11 mouse cellular contexts compared by ENCODE assay signal in genomic region chr10:68147730-68148129, GRCm38 (mm10).
DNase-seq lines count a peak whose midpoint lies in the region; ATAC-seq and TF ChIP-seq lines count a peak whose summit lies in the region.
"Had no signal": no experiment of that assay in that cellular context is flagged by ENCODE, and none has a peak within 500 bp of the region (broad histone marks: within the 10 kb centered on the region; RNA-seq: fewer than 3 reads in every experiment).

No protein-coding gene starts in this region.

- WGBS in kidney, adult 2 months: 76% methylated on average over 6 of the region's 6 CpGs
- 49% methylated on average over 6 of the region's 6 CpGs for WGBS in kidney, embryonic 14.5 days

- peak; percentile 60 for DNase-seq in kidney, adult 2 months
- peak; percentile 27 for DNase-seq in testis, postnatal 14 days (ENCODE audit: low spot score)
- DNase-seq in testis, postnatal 10 days (ENCODE audit: low spot score): no peak
- peak; percentile 34 to 72 for DNase-seq in kidney, postnatal 25 days
- DNase-seq in neural tube, embryonic 10.5 days (ENCODE audit: extremely low spot score, low spot score): no peak
- DNase-seq in yolk sac, embryonic 10.5 days (ENCODE audit: low spot score): no peak
- DNase-seq: adrenal gland, postnatal 36 days; midbrain, embryonic 14.5 days had no signal

- H3K4me1 ChIP-seq in kidney, adult 2 months (ENCODE audit: control insufficient read depth, insufficient read depth, low read length): peaks cover 22% of the 10 kb centered on the region
- peaks cover 16% of the 10 kb centered on the region for H3K4me1 ChIP-seq in kidney, embryonic 14.5 days (ENCODE audit: control insufficient read depth, insufficient read depth, low read length)

- TF ChIP-seq POLR2A in kidney, adult 2 months (IDR thresholded peaks at IDR 0.05; ENCODE audit: low read depth, low read length): no peak

- no peak for ATAC-seq in kidney, embryonic 14.5 days (ENCODE audit: low FRiP score, low TSS enrichment)

- H3K27ac ChIP-seq in kidney, adult 2 months (ENCODE audit: insufficient read depth, low read depth, low read length): no peak overlapping the region
- H3K27ac ChIP-seq in kidney, embryonic 14.5 days (ENCODE audit: low read depth, low read length): no peak overlapping the region
- H3K27ac ChIP-seq: left cerebral cortex, adult 2 months; neural tube, embryonic 13.5 days had no signal

- no peak overlapping the region for H3K9ac ChIP-seq in kidney, embryonic 14.5 days (ENCODE audit: low read depth, low read length)
- H3K9ac ChIP-seq: neural tube, embryonic 13.5 days had no signal

- no peaks in the 10 kb centered on the region for H3K36me3 ChIP-seq in kidney, adult 2 months (ENCODE audit: control insufficient read depth, insufficient read depth, low read length)
- no peaks in the 10 kb centered on the region; the same call in 1 of the 2 replicates for H3K36me3 ChIP-seq in kidney, embryonic 14.5 days (ENCODE audit: control insufficient read depth, insufficient read depth, low read length)

- H3K9me3 ChIP-seq in kidney, embryonic 14.5 days (ENCODE audit: control insufficient read depth, low read length): peaks cover 10% of the 10 kb centered on the region

- no peak overlapping the region for H3K4me3 ChIP-seq in kidney, adult 2 months (ENCODE audit: insufficient read depth, low read depth, low read length)
- no peak overlapping the region for H3K4me3 ChIP-seq in kidney, embryonic 14.5 days (ENCODE audit: low read length)
- H3K4me3 ChIP-seq: left cerebral cortex, adult 2 months; neural tube, embryonic 13.5 days had no signal

- no peak overlapping the region for H3K4me2 ChIP-seq in kidney, embryonic 14.5 days (replicated peaks; ENCODE audit: low read depth, low read length)
- H3K4me2 ChIP-seq: neural tube, embryonic 13.5 days had no signal

- TF ChIP-seq CTCF in kidney, adult 2 months (conservative IDR thresholded peaks at IDR 0.05; ENCODE audit: insufficient read depth, insufficient read length, low read depth, low read length): no peak

- H3K27me3 ChIP-seq in kidney, adult 2 months (replicated peaks; ENCODE audit: control insufficient read depth, insufficient read depth, low read length): no peaks in the 10 kb centered on the region
- no peaks in the 10 kb centered on the region for H3K27me3 ChIP-seq in kidney, embryonic 14.5 days (ENCODE audit: control insufficient read depth, insufficient read depth, low read length)
- H3K27me3 ChIP-seq: neural tube, embryonic 13.5 days had no signal

Comparison
In these comparisons a context has a peak if more than half of its experiments do, and no peak if none do; other contexts are left out.
1. DNase-seq: peak in kidney, adult 2 months (single experiment), testis, postnatal 14 days (single experiment) and kidney, postnatal 25 days (2 of 2); none in testis, postnatal 10 days (single experiment), neural tube, embryonic 10.5 days (single experiment) and yolk sac, embryonic 10.5 days (single experiment).